Mouse (Mus musculus) left cerebral cortex, postnatal 10 days (tissue): ENCODE results near the gene Nupr1. TPM values are rescaled to one million over a fixed set of nuclear protein-coding genes. Genes with fewer than 3 reads are reported as not detected.

ENCODE experiments used
- DNase-seq, 2 experiments: peaks; one replicate each; pipeline ENCODE4 v3.0.0; 2021 to 2022; ENCODE audit warnings: low spot score in 2 of 2, mixed read lengths in 1 of 2; ENCODE audit errors: extremely low spot score in 1 of 2
- intact Hi-C: fragments of 180-260 bp; cut with DNase I; formaldehyde crosslinking; loops from one replicate; pipeline ENCODE4 v1.15.1; 2025
- total RNA-seq, 2 experiments: library from RNA; stranded (reverse); gene quantifications; 2 replicates each; pipeline ENCODE4 v1.2.3; 2021

Gene Nupr1
- 1 to 10 TPM; 8.7 to 8.9 TPM for total RNA-seq

DNA sequence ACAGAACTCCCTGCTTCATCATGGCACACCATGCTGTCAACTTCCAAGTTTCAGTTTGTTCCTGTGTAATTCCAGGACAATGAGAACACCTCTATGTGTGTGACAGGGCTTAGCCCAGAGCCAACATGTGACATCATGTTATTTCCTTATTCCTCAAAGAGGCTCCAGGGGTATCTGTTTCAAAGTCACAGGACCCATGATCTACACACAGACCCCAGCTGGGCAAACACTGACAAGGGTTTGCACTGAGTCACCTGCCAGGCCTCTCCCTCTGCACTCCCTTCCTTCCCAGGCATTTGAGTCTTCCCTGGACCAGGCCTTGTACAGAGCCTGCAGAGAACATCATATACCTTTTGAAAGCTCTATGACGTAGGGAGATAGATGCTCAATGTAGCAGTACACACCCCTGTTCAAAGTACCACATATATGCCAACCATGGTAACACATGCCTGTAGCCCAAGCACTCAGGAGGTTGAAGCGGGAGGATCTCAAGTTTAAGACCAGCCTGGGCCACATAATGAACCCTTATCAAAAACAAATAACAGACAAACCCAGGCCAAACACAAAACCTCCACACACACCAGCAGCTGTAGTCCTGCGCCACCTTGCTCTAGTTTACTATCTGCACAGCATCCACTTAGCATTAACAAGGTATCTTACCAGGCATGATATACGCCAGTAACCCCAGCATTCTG, at the start of gene Nupr1:
Nupr1 (minus strand) TSS at position 38 of the 695 bp plus-strand sequence.
- intact Hi-C loops, result no loop called here
- no peak for DNase-seq

DNA sequence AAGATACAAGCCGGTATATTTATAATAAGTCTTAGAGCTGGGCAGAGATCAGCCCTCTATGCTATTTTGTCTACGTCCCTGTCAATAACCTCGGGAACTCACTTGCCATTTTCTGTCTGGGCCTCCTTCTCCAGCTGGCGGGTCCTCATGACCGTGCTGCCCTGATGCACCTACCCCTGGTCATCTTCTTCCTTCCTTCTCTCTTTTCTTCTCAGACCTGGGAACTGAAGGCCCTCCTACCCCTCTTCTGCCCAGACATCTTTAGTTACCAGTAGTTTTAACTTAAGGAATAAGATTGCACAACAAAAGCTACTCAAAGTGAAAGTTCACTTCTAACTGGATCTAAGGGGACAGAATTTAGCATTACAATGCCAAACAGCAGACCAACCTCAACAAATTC, 49.0 kb upstream of the Nupr1 start:
- intact Hi-C loops, result no loop called here
- no peak for DNase-seq

- intact Hi-C loops, result no loop called here
- no peak for DNase-seq
Measured at GRCm38 (mm10) chr7:126678545-126679341, 48.1 kb upstream of the Nupr1 start.

GRCm38 (mm10) chr7:126676631-126677220, 46.1 kb upstream of the Nupr1 start:
- DNase-seq, result no peak
- intact Hi-C loops, result no loop called here

- intact Hi-C loops, result no loop called here
- DNase-seq, result no peak
Measured at GRCm38 (mm10) chr7:126676207-126676606, 45.5 kb upstream of the Nupr1 start, which contains the start of gene Sult1a1. TSS of gene Sult1a1 (minus strand) at chr7:126676432.

GRCm38 (mm10) chr7:126675104-126675503, 44.4 kb upstream of the Nupr1 start:
- DNase-seq, result no peak
- intact Hi-C loops, result no loop called here

GRCm38 (mm10) chr7:126672111-126672510, 41.5 kb upstream of the Nupr1 start:
- intact Hi-C loops, result no loop called here
- no peak for DNase-seq

- intact Hi-C loops, result no loop called here
- DNase-seq, result no peak
Measured at GRCm38 (mm10) chr7:126670152-126670551, 39.5 kb upstream of the Nupr1 start.

DNA sequence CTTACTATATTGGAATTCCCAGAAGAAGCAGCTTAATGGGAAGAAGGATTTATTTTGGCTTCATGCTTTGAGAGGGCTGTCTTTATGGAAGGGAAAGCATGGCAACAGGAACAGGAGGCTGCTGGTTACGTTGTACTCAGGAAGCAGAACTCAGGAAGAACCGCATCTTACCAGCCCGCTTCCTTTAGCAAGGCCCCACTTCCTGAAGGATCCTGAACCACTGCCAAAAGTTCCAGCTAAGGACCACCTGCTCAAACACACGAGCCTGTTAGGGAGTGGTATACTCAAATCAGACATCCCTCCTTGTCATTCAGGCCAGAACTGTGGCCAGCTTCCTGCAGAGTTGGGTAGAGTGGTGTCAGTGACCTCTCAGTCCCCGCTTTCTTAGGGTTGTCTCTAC, 37.8 kb upstream of the Nupr1 start:
- DNase-seq, result no peak
- intact Hi-C loops, result no loop called here

DNA sequence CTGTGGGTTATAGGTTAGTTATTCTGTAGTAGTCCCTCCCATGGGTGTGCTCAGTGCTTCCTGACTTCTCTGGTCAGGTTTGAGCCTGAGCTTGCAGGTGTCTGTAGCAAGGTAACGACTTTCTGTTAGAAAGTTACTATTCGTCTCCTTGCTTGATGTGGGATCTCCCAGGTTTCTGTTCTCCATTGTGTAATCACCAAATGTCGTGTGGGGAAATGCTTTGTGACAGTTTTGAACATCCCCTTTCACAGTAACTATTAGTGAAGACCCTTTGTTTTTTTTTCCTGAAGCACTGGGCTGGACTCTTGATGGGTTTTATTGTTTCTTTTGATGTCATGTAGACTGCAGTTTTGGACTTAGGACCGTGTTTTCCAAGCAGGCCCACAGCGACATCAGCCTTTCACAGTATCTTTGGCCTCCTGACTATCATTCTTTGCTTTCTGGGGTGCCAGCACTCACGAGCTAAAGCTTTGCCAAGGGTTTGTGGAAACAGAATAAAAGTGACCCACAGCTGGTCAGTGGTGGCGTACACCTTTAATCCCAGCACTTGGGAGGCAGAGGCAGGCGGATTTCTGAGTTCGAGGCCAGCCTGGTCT, 36.9 kb upstream of the Nupr1 start:
- DNase-seq, result no peak
- intact Hi-C loops, result no loop called here

DNA sequence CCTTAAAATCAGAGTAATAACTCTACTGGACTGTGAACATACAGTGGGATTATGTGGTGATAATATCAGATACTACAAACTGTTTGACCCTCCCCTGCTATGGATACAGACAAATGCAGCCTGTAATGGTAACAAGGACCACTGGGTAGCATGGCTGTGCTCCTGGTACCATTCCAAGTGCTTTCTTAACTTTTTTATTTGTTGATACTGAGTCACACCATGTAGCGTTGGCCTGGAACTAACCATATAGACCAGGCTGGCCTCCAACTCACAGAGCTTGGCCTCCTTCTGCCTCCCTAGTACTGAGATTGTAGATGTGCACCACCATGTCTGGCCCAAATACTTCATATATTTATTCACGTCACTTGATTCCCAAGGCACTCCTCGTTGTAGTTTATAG, 34.6 kb upstream of the Nupr1 start:
- intact Hi-C loops, result no loop called here
- DNase-seq, result no peak

GRCm38 (mm10) chr7:126663646-126664045, 33.0 kb upstream of the Nupr1 start:
- DNase-seq, result no peak
- intact Hi-C loops, result no loop called here

GRCm38 (mm10) chr7:126659771-126660170, 29.1 kb upstream of the Nupr1 start:
- intact Hi-C loops, result no loop called here
- DNase-seq, result no peak

DNA sequence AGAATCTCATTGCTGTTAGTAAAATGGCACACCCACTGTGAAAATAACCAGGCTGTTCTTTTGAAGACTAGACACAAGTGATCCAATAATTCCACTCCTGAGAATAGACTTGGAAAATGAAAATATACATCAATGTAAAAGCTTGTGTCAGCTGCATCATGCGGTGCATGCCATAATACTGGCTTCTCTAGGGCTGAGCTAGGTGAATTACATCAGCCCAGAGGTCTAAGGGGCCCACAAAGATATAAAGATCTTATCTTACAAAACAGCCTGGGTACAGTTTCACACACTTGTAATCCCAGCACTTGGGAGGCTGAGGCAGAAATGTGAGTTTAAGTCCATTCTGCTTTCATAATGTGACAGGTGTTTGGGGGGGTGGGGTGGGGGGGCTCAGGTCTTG, 26.9 kb upstream of the Nupr1 start:
- intact Hi-C loops, result no loop called here
- no peak for DNase-seq

GRCm38 (mm10) chr7:126655695-126656094, 25.0 kb upstream of the Nupr1 start:
- no peak for DNase-seq

DNA sequence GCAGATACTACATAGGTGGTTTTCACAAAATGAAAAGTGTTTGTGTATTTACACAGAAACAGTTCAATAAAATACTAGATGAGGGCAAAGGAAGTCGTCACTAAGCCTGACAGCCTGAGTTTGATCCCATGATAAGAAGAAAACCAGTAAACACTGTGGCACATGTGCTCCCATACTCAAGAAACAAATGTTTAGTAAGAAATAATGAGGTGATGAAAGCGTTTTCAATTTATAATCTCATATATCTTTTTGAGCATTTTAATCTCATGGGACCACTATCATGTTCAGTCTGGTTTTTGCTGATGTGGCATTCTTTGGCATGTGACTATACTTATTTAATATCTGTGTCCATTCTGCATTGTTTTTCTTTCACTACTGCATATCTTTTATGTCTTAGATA, 23.3 kb upstream of the Nupr1 start:
- intact Hi-C loops, result no loop called here
- DNase-seq, result no peak

More at GRCm38 (mm10) chr7:126655695-126656094, 25.0 kb upstream of the Nupr1 start:
- intact Hi-C loops, result no loop called here

DNA sequence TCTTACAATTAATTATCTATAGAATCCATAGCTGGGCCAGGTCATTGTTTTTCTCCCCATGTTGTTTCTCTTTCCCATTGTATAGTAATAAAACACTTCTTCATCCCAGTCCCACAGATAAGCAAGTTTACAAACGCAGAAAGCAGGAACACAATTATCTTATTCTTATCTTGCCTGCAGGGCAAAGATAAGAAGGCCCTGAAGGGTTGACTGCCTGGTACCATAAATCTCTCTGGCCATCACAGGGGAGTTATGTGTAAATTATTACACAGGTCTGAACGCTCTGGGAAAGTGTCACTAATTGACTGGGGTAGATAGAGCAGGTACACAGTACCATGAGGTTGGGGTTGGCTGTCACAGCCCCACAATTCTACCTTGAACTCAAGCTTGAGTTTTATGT, 20.2 kb upstream of the Nupr1 start:
- no peak for DNase-seq
- intact Hi-C loops, result no loop called here

- DNase-seq, result peak; percentile 86 to 96
- intact Hi-C loops, result loop anchor here (5.0 kb wide), 1 partner anchor 38 kb away; no protein-coding TSS in a partner anchor
Measured at GRCm38 (mm10) chr7:126649231-126650051, 18.8 kb upstream of the Nupr1 start, which contains the start of gene Sgf29. TSS of gene Sgf29 (plus strand) at chr7:126649309.
